Mouse (Mus musculus): ENCODE data around the gene Pphln1. TPM values are rescaled to one million over a fixed set of nuclear protein-coding genes. Genes with fewer than 3 reads are reported as not detected.
A peak's percentile ranks its signal among the peaks of the same experiment; 100 is the strongest.

Pphln1 gene
- polyA plus RNA-seq, 1 experiment from 2014 or later, result 37.0 TPM

DNA sequence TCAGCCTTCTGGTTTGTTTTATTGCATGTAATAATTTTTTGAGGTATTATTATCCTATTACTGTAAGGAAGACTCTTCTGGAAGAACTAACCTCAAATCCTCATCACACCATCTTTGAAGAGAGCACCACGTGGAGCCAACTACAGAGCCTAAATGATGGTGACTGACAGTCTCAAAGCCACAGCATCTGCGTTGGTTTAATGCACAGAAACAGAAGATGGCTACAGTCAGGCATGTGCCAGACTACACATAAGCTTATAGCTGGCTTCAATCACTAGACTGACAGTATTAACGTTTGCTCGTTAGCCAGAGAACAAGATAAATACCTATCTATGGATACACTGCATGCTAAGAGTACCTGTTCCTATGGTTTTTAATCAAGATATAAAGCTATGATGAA lies 138.0 kb downstream of the Pphln1 start:
- 67% methylated on average over 4 of the region's 4 CpGs for WGBS
- no peak overlapping the region for H3K4me2 ChIP-seq (ENCODE audit: low read depth, low read length)
- ATAC-seq (replicated peaks; ENCODE audit: extremely low read depth, insufficient read depth, low FRiP score), result no peak

DNA sequence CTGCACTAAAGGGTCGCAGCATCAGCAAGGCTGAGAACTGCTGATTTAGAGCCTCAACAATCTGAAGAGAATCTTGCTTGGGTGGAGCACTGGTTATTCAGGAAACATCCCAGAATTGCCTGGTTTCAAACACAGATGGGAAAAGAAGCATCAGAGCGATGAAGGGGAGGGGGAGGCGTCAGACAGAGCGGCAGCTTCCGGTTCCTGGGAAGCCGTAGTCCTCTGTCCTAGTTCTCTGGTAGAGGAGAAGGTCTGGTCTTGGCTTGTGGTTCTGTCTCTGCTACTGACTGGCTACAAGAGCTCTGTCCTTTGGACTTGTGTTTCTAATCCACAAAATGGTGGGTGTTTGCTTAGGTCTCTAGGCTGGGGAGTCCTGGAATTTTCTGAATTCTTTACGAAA lies 139.6 kb downstream of the Pphln1 start:
- ATAC-seq (replicated peaks; ENCODE audit: extremely low read depth, insufficient read depth, low FRiP score), result no peak
- Histone ChIP-seq H3K36me3 (ENCODE audit: control insufficient read depth, insufficient read depth) (no peaks in the 10 kb centered on the region), H3K4me1 (ENCODE audit: control insufficient read depth, insufficient read depth, low read length) (peaks cover 49% of the 10 kb centered on the region), H3K9me3 (replicated peaks; ENCODE audit: control insufficient read depth, low read length) (no peaks in the 10 kb centered on the region), H3K27ac (ENCODE audit: low read length) (peak overlapping the region; percentile 87; the same call in 1 of the 2 replicates), H3K4me2 (ENCODE audit: low read depth, low read length) (no peak overlapping the region), H3K4me3 (ENCODE audit: low read length) (no peak overlapping the region), H3K27me3 (ENCODE audit: control insufficient read depth, insufficient read depth, low read length) (no peaks in the 10 kb centered on the region), H3K9ac (ENCODE audit: low read length) (no peak overlapping the region)
- 65% methylated on average over 7 of the region's 7 CpGs for WGBS

More for the DNA sequence above, 138.0 kb downstream of the Pphln1 start:
- H3K27me3 ChIP-seq (ENCODE audit: control insufficient read depth, insufficient read depth, low read length), result no peaks in the 10 kb centered on the region
- no peaks in the 10 kb centered on the region for H3K36me3 ChIP-seq (ENCODE audit: control insufficient read depth, insufficient read depth)
- H3K27ac ChIP-seq (ENCODE audit: low read length), result no peak overlapping the region
- no peaks in the 10 kb centered on the region for H3K9me3 ChIP-seq (replicated peaks; ENCODE audit: control insufficient read depth, low read length)
- H3K4me1 ChIP-seq (ENCODE audit: control insufficient read depth, insufficient read depth, low read length), result peaks cover 54% of the 10 kb centered on the region
- H3K9ac ChIP-seq (ENCODE audit: low read length), result no peak overlapping the region
- H3K4me3 ChIP-seq (ENCODE audit: low read length), result no peak overlapping the region

DNA sequence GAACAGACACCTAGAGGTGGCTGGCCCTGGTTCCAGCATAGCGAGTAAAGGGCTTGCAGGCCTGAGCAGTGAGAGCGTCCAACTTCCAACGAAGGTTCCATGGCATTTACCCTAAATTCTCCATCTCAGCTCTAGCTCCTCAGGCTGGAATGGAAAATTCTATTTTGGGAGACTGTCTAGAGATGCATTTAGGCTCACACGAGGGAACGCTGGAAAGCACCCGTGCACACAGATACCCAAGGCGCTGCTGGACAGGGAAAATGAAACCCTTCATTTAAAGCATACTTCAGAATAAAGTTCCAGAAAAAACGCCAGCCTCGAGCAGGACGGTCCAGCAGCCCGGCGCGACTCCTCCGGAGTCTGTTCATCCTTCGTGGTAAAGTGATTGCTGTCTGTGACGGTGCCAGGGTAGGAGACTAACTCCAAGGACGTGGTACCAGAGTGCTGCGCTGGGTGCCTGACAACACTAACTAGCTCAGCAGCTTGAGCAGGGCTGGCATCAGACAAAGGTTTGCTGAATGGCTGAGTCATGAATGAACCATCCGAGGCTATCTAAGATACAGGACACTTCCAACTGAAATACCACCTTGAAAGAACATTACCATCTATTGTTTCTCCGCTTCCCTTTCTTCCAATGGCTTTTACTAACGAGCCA lies 140.5 kb downstream of the Pphln1 start:
- H3K27me3 ChIP-seq (ENCODE audit: control insufficient read depth, insufficient read depth, low read length), result no peaks in the 10 kb centered on the region
- H3K9ac ChIP-seq (ENCODE audit: low read length), result peak overlapping the region; percentile 59; the same call in 1 of the 2 replicates
- ATAC-seq (replicated peaks; ENCODE audit: extremely low read depth, insufficient read depth, low FRiP score), result peak; percentile 34; the same call in 1 of the 2 replicates
- H3K9me3 ChIP-seq (replicated peaks; ENCODE audit: control insufficient read depth, low read length), result no peaks in the 10 kb centered on the region
- peaks cover 45% of the 10 kb centered on the region for H3K4me1 ChIP-seq (ENCODE audit: control insufficient read depth, insufficient read depth, low read length)
- WGBS, result 40% methylated on average over 21 of the region's 21 CpGs
- H3K27ac ChIP-seq (ENCODE audit: low read length), result peak overlapping the region; percentile 87
- no peaks in the 10 kb centered on the region for H3K36me3 ChIP-seq (ENCODE audit: control insufficient read depth, insufficient read depth)
- peak overlapping the region; percentile 40 for H3K4me3 ChIP-seq (ENCODE audit: low read length)
- peak overlapping the region; percentile 61 for H3K4me2 ChIP-seq (ENCODE audit: low read depth, low read length)

GRCm38 (mm10) chr15:93539415-93539814 lies 141.3 kb downstream of the Pphln1 start:
- Histone ChIP-seq H3K9me3 (replicated peaks; ENCODE audit: control insufficient read depth, low read length) (no peaks in the 10 kb centered on the region), H3K27me3 (ENCODE audit: control insufficient read depth, insufficient read depth, low read length) (no peaks in the 10 kb centered on the region), H3K4me3 (ENCODE audit: low read length) (no peak overlapping the region), H3K4me2 (ENCODE audit: low read depth, low read length) (peak overlapping the region; percentile 55), H3K4me1 (ENCODE audit: control insufficient read depth, insufficient read depth, low read length) (peaks cover 38% of the 10 kb centered on the region), H3K36me3 (ENCODE audit: control insufficient read depth, insufficient read depth) (no peaks in the 10 kb centered on the region), H3K9ac (ENCODE audit: low read length) (no peak overlapping the region), H3K27ac (ENCODE audit: low read length) (peak overlapping the region; percentile 84)
- 30% methylated on average over 3 of the region's 3 CpGs for WGBS
- ATAC-seq (replicated peaks; ENCODE audit: extremely low read depth, insufficient read depth, low FRiP score), result peak; percentile 67

Other genes with a start within 250 kb of the Pphln1 start
- gene Gxylt1, start 123.2 kb upstream of the Pphln1 start, polyA plus RNA-seq (2015; fragmentation: Nextera tagmentation; extraction: Ambion mirVana), result 6.5 and 6.8 TPM in 2 replicates
- 58.7 and 70.2 TPM in 2 replicates for gene Yaf2, start 61.4 kb upstream of the Pphln1 start, polyA plus RNA-seq (2015; fragmentation: Nextera tagmentation; extraction: Ambion mirVana)
- gene Zcrb1, start within 50 bp of the Pphln1 start, polyA plus RNA-seq (2015; fragmentation: Nextera tagmentation; extraction: Ambion mirVana), result 101 and 114 TPM in 2 replicates
- 30.3 and 31.0 TPM in 2 replicates for gene Prickle1, start 197.5 kb downstream of the Pphln1 start, polyA plus RNA-seq (2015; fragmentation: Nextera tagmentation; extraction: Ambion mirVana)